In genomic region chr6:87868871-87869506, GRCm38 (mm10) we compare ENCODE assay signal across 8 mouse cellular contexts. TPM values are rescaled to one million over a fixed set of nuclear protein-coding genes. Genes with fewer than 3 reads are reported as not detected.
DNase-seq lines count a peak whose midpoint lies in the region; ATAC-seq lines count a peak whose summit lies in the region.

No protein-coding gene starts in this region.

- WGBS in hindbrain, embryonic 13.5 days: 83% methylated on average over 9 of the region's 9 CpGs

- H3K4me2 ChIP-seq in hindbrain, embryonic 13.5 days: no peak overlapping the region

- no peaks in the 10 kb centered on the region for H3K27me3 ChIP-seq in hindbrain, embryonic 13.5 days

- H3K27ac ChIP-seq in hindbrain, embryonic 13.5 days: no peak overlapping the region

- ATAC-seq in hindbrain, embryonic 13.5 days (ENCODE audit: low FRiP score): no peak
- ATAC-seq in megakaryocyte-erythroid progenitor cell, adult 5-6 weeks (replicated peaks; ENCODE audit: low FRiP score, low TSS enrichment, poor library complexity, severe bottlenecking): no peak; the same call in 1 of the 2 replicates

- no peaks in the 10 kb centered on the region for H3K36me3 ChIP-seq in hindbrain, embryonic 13.5 days

- no peak overlapping the region for H3K9ac ChIP-seq in hindbrain, embryonic 13.5 days

- peak; percentile 11 for DNase-seq in right cerebral cortex, postnatal 4 days
- DNase-seq in right cerebral cortex, postnatal 14 days: no peak
- DNase-seq in gastrocnemius, postnatal 25 days: peak; percentile 94
- DNase-seq in kidney, adult 8-10 months: peak; percentile 44 to 49
- DNase-seq in lung, postnatal 14 days: peak; percentile 82
- no peak for DNase-seq in thymus, postnatal 10 days (ENCODE audit: low spot score in 2 of 2)

- H3K4me3 ChIP-seq in hindbrain, embryonic 13.5 days: no peak overlapping the region

- H3K4me1 ChIP-seq in hindbrain, embryonic 13.5 days (replicated peaks): no peaks in the 10 kb centered on the region

- no peaks in the 10 kb centered on the region for H3K9me3 ChIP-seq in hindbrain, embryonic 13.5 days

RNA-seq across cellular contexts. Expression of gene Cnbp, which starts 18.1 kb away (rescaled TPM):
- total RNA-seq in gastrocnemius, postnatal 25 days (2021): 100 to 1,000 TPM; 410 to 437 TPM
- polyA plus RNA-seq in hindbrain, embryonic 13.5 days (2015; fragmentation: Nextera tagmentation; extraction: Ambion mirVana): 599 and 604 TPM in 2 replicates
- total RNA-seq in megakaryocyte-erythroid progenitor cell, adult 5-6 weeks (2014; fragmentation: Nextera tagmentation): 524 and 599 TPM in 2 replicates
- total RNA-seq in megakaryocyte-erythroid progenitor cell, adult 5-6 weeks (2017): 1,213 and 1,503 TPM in 2 replicates

RNA-seq across cellular contexts. Expression of gene Copg1, which starts 18.6 kb away (rescaled TPM):
- total RNA-seq in gastrocnemius, postnatal 25 days (2021): 10 to 100 TPM; 30.1 to 35.4 TPM
- 165 and 174 TPM in 2 replicates for polyA plus RNA-seq in hindbrain, embryonic 13.5 days (2015; fragmentation: Nextera tagmentation; extraction: Ambion mirVana)
- 76.8 and 84.9 TPM in 2 replicates for total RNA-seq in megakaryocyte-erythroid progenitor cell, adult 5-6 weeks (2014; fragmentation: Nextera tagmentation)
- 53.1 and 63.4 TPM in 2 replicates for total RNA-seq in megakaryocyte-erythroid progenitor cell, adult 5-6 weeks (2017)

RNA-seq across cellular contexts. Expression of gene Isy1, which starts 30.4 kb away (rescaled TPM):
- 10 to 100 TPM; 17.8 to 20.4 TPM for total RNA-seq in gastrocnemius, postnatal 25 days (2021)
- 25.7 and 33.3 TPM in 2 replicates for polyA plus RNA-seq in hindbrain, embryonic 13.5 days (2015; fragmentation: Nextera tagmentation; extraction: Ambion mirVana)
- total RNA-seq in megakaryocyte-erythroid progenitor cell, adult 5-6 weeks (2014; fragmentation: Nextera tagmentation): 85.1 and 88.1 TPM in 2 replicates
- 228 and 235 TPM in 2 replicates for total RNA-seq in megakaryocyte-erythroid progenitor cell, adult 5-6 weeks (2017)

RNA-seq across cellular contexts. Expression of gene Gm45140, which starts 33.4 kb away (rescaled TPM):
- under 1 TPM in 1 of 2 experiments, not detected in 1; 0.59 TPM for total RNA-seq in gastrocnemius, postnatal 25 days (2021)
- polyA plus RNA-seq in hindbrain, embryonic 13.5 days (2015; fragmentation: Nextera tagmentation; extraction: Ambion mirVana): 2.0 and 2.8 TPM in 2 replicates
- 0.81 and 3.3 TPM in 2 replicates for total RNA-seq in megakaryocyte-erythroid progenitor cell, adult 5-6 weeks (2014; fragmentation: Nextera tagmentation)
- total RNA-seq in megakaryocyte-erythroid progenitor cell, adult 5-6 weeks (2017): 18.3 and 19.5 TPM in 2 replicates

RNA-seq across cellular contexts. Expression of gene Hmces, which starts 44.7 kb away (rescaled TPM):
- 1 to 10 TPM; 5.4 to 7.4 TPM for total RNA-seq in gastrocnemius, postnatal 25 days (2021)
- polyA plus RNA-seq in hindbrain, embryonic 13.5 days (2015; fragmentation: Nextera tagmentation; extraction: Ambion mirVana): 37.0 and 38.5 TPM in 2 replicates
- 28.3 and 32.4 TPM in 2 replicates for total RNA-seq in megakaryocyte-erythroid progenitor cell, adult 5-6 weeks (2014; fragmentation: Nextera tagmentation)
- total RNA-seq in megakaryocyte-erythroid progenitor cell, adult 5-6 weeks (2017): 32.0 and 34.1 TPM in 2 replicates

Comparison
In these comparisons a context has a peak if more than half of its experiments do, and no peak if none do; other contexts are left out.
1. DNase-seq: peak in right cerebral cortex, postnatal 4 days (single experiment), gastrocnemius, postnatal 25 days (single experiment), kidney, adult 8-10 months (2 of 2) and lung, postnatal 14 days (single experiment); none in right cerebral cortex, postnatal 14 days (single experiment) and thymus, postnatal 10 days (0 of 2).
2. RNA of gene Isy1, which starts 30.4 kb away (total RNA-seq): 85.1 to 235 TPM in megakaryocyte-erythroid progenitor cell, adult 5-6 weeks; 17.8 to 20.4 TPM in gastrocnemius, postnatal 25 days; every median in the first group is over 4 times any median in the second.